Mouse (Mus musculus): ENCODE data around the gene Tnfrsf4. TPM values are rescaled to one million over a fixed set of nuclear protein-coding genes. Genes with fewer than 3 reads are reported as not detected.

The Tnfrsf4 gene
- total RNA-seq, 2 experiments from 2014 or later: 0.29 to 0.66 TPM

- no peak for DNase-seq (ENCODE audit: low spot score in 2 of 2)
Observed at GRCm38 (mm10) chr4:156065156-156065894, 51.7 kb downstream of the Tnfrsf4 start.

Small RNA genes lying within 50 kb of the gene (microRNA-seq; reads per million reads assigned to microRNA genes)
- gene Mir200a (ENCODE audit: borderline number of aligned reads in 2 of 2) (1.8 to 1.9 reads per million in 2 experiments), gene Mir200b (ENCODE audit: borderline number of aligned reads in 2 of 2) (9.0 to 15.3 reads per million in 2 experiments), gene Mir429 (ENCODE audit: borderline number of aligned reads in 2 of 2) (6.1 to 9.0 reads per million in 2 experiments)

Other genes with a start within 250 kb of the Tnfrsf4 start
- 10 to 100 TPM in 1 of 2 experiments, 1 to 10 TPM in 1; 3.8 to 12.3 TPM for gene Vwa1, start 239.1 kb upstream of the Tnfrsf4 start, total RNA-seq (2021)
- gene Tmem88b, start 228.0 kb upstream of the Tnfrsf4 start, total RNA-seq (2021): under 1 TPM; 0.56 to 0.70 TPM
- not detected for gene Ankrd65, start 223.4 kb upstream of the Tnfrsf4 start, total RNA-seq (2021)
- 100 to 1,000 TPM; 143 to 148 TPM for gene Mrpl20, start 211.0 kb upstream of the Tnfrsf4 start, total RNA-seq (2021)
- gene Ccnl2, start 201.4 kb upstream of the Tnfrsf4 start, total RNA-seq (2021): 100 to 1,000 TPM; 112 to 146 TPM
- 100 to 1,000 TPM; 142 to 164 TPM for gene Aurkaip1, start 182.6 kb upstream of the Tnfrsf4 start, total RNA-seq (2021)
- 10 to 100 TPM; 40.0 to 43.1 TPM for gene Mxra8, start 174.2 kb upstream of the Tnfrsf4 start, total RNA-seq (2021)
- gene Dvl1, start 166.4 kb upstream of the Tnfrsf4 start, total RNA-seq (2021): 10 to 100 TPM; 62.3 to 87.0 TPM
- gene Tas1r3, start 150.5 kb upstream of the Tnfrsf4 start, total RNA-seq (2021): under 1 TPM; 0.27 to 0.42 TPM
- gene Cptp, start 144.4 kb upstream of the Tnfrsf4 start, total RNA-seq (2021): 10 to 100 TPM; 16.9 to 17.5 TPM
- 10 to 100 TPM; 26.4 to 29.7 TPM for gene Ints11, start 144.3 kb upstream of the Tnfrsf4 start, total RNA-seq (2021)
- gene Pusl1, start 122.1 kb upstream of the Tnfrsf4 start, total RNA-seq (2021): 10 to 100 TPM; 28.1 to 32.8 TPM
- 10 to 100 TPM; 17.2 to 19.3 TPM for gene Acap3, start 122.0 kb upstream of the Tnfrsf4 start, total RNA-seq (2021)
- 10 to 100 TPM; 75.5 to 85.8 TPM for gene Ube2j2, start 70.0 kb upstream of the Tnfrsf4 start, total RNA-seq (2021)
- gene C1qtnf12, start 51.5 kb upstream of the Tnfrsf4 start, total RNA-seq (2021): 10 to 100 TPM; 69.5 to 94.3 TPM
- 1 to 10 TPM; 5.9 to 6.1 TPM for gene B3galt6, start 21.2 kb upstream of the Tnfrsf4 start, total RNA-seq (2021)
- gene Sdf4, start 21.0 kb upstream of the Tnfrsf4 start, total RNA-seq (2021): 100 to 1,000 TPM; 227 to 290 TPM
- gene Tnfrsf18, start 12.3 kb downstream of the Tnfrsf4 start, total RNA-seq (2021): not detected
- gene Ttll10, start 45.6 kb downstream of the Tnfrsf4 start, total RNA-seq (2021): under 1 TPM in 1 of 2 experiments, not detected in 1; 0.35 TPM
- gene 9430015G10Rik, start 96.1 kb downstream of the Tnfrsf4 start, total RNA-seq (2021): 10 to 100 TPM in 1 of 2 experiments, 1 to 10 TPM in 1; 9.6 to 12.9 TPM
- gene Rnf223, start 116.7 kb downstream of the Tnfrsf4 start, total RNA-seq (2021): under 1 TPM in 1 of 2 experiments, not detected in 1; 0.10 TPM
- 10 to 100 TPM; 27.8 to 29.7 TPM for gene Agrn, start 183.6 kb downstream of the Tnfrsf4 start, total RNA-seq (2021)
- 1 to 10 TPM; 4.8 to 6.8 TPM for gene Isg15, start 187.0 kb downstream of the Tnfrsf4 start, total RNA-seq (2021)
- 1 to 10 TPM; 3.3 to 4.7 TPM for gene AW011738, start 189.5 kb downstream of the Tnfrsf4 start, total RNA-seq (2021)
- gene Perm1, start 202.0 kb downstream of the Tnfrsf4 start, total RNA-seq (2021): 1 to 10 TPM; 5.8 to 7.4 TPM
- 10 to 100 TPM; 19.7 to 19.8 TPM for gene Plekhn1, start 221.0 kb downstream of the Tnfrsf4 start, total RNA-seq (2021)
- gene Noc2l, start 222.2 kb downstream of the Tnfrsf4 start, total RNA-seq (2021): 10 to 100 TPM; 40.2 to 44.0 TPM
- gene Samd11, start 241.8 kb downstream of the Tnfrsf4 start, total RNA-seq (2021): 1 to 10 TPM; 1.1 to 1.6 TPM

Data from adrenal gland, adult 18-20 months (tissue).